Comparison of ENCODE assay signal across 17 mouse cellular contexts in the genomic region with DNA sequence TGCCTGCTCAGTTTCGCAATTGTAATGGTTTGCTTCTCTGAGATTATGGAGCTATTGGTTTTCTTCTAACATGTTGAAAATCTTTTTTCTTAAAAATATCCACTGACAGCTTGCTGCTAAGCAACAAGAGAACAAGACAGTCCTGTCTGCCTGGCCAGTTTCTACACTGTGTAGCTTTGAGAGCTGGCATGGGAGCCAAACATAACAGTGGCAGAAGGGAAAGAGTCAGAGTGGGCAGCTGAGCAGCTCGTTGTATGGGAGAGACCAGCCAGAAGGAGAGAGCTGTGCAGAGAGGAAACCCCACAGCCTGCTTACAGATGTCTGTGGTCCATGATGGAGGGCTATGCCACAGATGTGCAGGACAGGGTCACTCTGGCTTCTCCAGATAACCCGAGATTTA. TPM values are rescaled to one million over a fixed set of nuclear protein-coding genes. Genes with fewer than 3 reads are reported as not detected.
DNase-seq lines count a peak whose midpoint lies in the region; ATAC-seq and TF ChIP-seq lines count a peak whose summit lies in the region.
"Had no signal": no experiment of that assay in that cellular context is flagged by ENCODE, and none has a peak within 500 bp of the region (broad histone marks: within the 10 kb centered on the region; RNA-seq: fewer than 3 reads in every experiment).

No protein-coding gene starts in this region.

- no peak overlapping the region for H3K9ac ChIP-seq in hindbrain, postnatal 0 days (replicated peaks; ENCODE audit: low read length)
- H3K9ac ChIP-seq in hindbrain, embryonic 14.5 days = no peak overlapping the region
- H3K9ac ChIP-seq: heart, embryonic 13.5 days; liver, embryonic 14.5 days; neural tube, embryonic 12.5 days had no signal

- H3K4me2 ChIP-seq in hindbrain, postnatal 0 days (ENCODE audit: low read depth, low read length) = no peak overlapping the region
- no peak overlapping the region for H3K4me2 ChIP-seq in hindbrain, embryonic 14.5 days (replicated peaks)
- H3K4me2 ChIP-seq: heart, embryonic 13.5 days; neural tube, embryonic 12.5 days had no signal

- no peaks in the 10 kb centered on the region for H3K4me1 ChIP-seq in hindbrain, postnatal 0 days (ENCODE audit: insufficient read depth, low read length)
- no peaks in the 10 kb centered on the region for H3K4me1 ChIP-seq in hindbrain, embryonic 14.5 days (replicated peaks; ENCODE audit: control insufficient read depth, insufficient read depth, low read length)
- H3K4me1 ChIP-seq: heart, embryonic 13.5 days; hindbrain, embryonic 10.5 days; neural tube, embryonic 12.5 days had no signal

- no peak overlapping the region for H3K4me3 ChIP-seq in hindbrain, postnatal 0 days (ENCODE audit: low read length)
- no peak overlapping the region for H3K4me3 ChIP-seq in hindbrain, embryonic 14.5 days (replicated peaks; ENCODE audit: low read length)
- H3K4me3 ChIP-seq: heart, embryonic 13.5 days; hindbrain, embryonic 10.5 days; neural tube, embryonic 12.5 days had no signal

- 65% methylated on average over 3 of the region's 3 CpGs for WGBS in hindbrain, postnatal 0 days
- WGBS in hindbrain, embryonic 14.5 days = 77% methylated on average over 3 of the region's 3 CpGs

- peak; percentile 37 for DNase-seq in hindbrain, postnatal 0 days (ENCODE audit: low spot score)
- no peak for DNase-seq in hindbrain, embryonic 14.5 days (ENCODE audit: low spot score)
- peak; percentile 48 for DNase-seq in NIH3T3 (ENCODE audit: low read depth)
- DNase-seq in fat pad, adult 2 months (ENCODE audit: extremely low read depth, low read depth, low spot score) = peak; percentile 14
- DNase-seq in layer of hippocampus, postnatal 36 days = peak; percentile 31 to 34
- DNase-seq in urinary bladder, postnatal 14 days (ENCODE audit: low spot score) = no peak
- DNase-seq in gastrocnemius, adult 8-10 months (ENCODE audit: low spot score in 2 of 2) = no peak
- DNase-seq: gastrocnemius, postnatal 10 days; kidney, adult 2 months; lung, postnatal 36 days; midbrain, embryonic 14.5 days; thymus, postnatal 14 days had no signal

- no peak for TF ChIP-seq CTCF in hindbrain, postnatal 0 days (IDR thresholded peaks at IDR 0.05; ENCODE audit: low read depth)

- ATAC-seq in hindbrain, postnatal 0 days = peak; percentile 71; the same call in 1 of the 2 replicates
- ATAC-seq in hindbrain, embryonic 14.5 days (ENCODE audit: low FRiP score) = no peak
- ATAC-seq: CD4-positive, CD25-positive, alpha-beta regulatory T cell, adult 4 months had no signal

- H3K27me3 ChIP-seq in hindbrain, postnatal 0 days (ENCODE audit: insufficient read depth, low read length) = no peaks in the 10 kb centered on the region
- no peaks in the 10 kb centered on the region for H3K27me3 ChIP-seq in hindbrain, embryonic 14.5 days (ENCODE audit: control insufficient read depth, insufficient read depth, low read length)
- H3K27me3 ChIP-seq: heart, embryonic 13.5 days; neural tube, embryonic 12.5 days had no signal

- peak overlapping the region; percentile 20; the same call in 1 of the 2 replicates for H3K27ac ChIP-seq in hindbrain, postnatal 0 days
- no peak overlapping the region for H3K27ac ChIP-seq in hindbrain, embryonic 14.5 days
- H3K27ac ChIP-seq: heart, embryonic 13.5 days; hindbrain, embryonic 10.5 days; liver, embryonic 14.5 days; neural tube, embryonic 12.5 days had no signal

- no peaks in the 10 kb centered on the region for H3K36me3 ChIP-seq in hindbrain, postnatal 0 days (ENCODE audit: insufficient read depth, low read length)
- no peaks in the 10 kb centered on the region for H3K36me3 ChIP-seq in hindbrain, embryonic 14.5 days (replicated peaks; ENCODE audit: control insufficient read depth, insufficient read depth)
- H3K36me3 ChIP-seq: heart, embryonic 13.5 days had no signal

- H3K9me3 ChIP-seq in hindbrain, postnatal 0 days (ENCODE audit: low read length) = no peaks in the 10 kb centered on the region
- H3K9me3 ChIP-seq in hindbrain, embryonic 14.5 days (ENCODE audit: control insufficient read depth, low read length) = no peaks in the 10 kb centered on the region
- H3K9me3 ChIP-seq: heart, embryonic 13.5 days; neural tube, embryonic 12.5 days had no signal

RNA-seq across cellular contexts. Expression of a gene that starts 56.7 kb away (rescaled TPM):
- 8.2 and 12.4 TPM in 2 replicates for total RNA-seq in hindbrain, postnatal 0 days (2014; rRNA removed)
- polyA plus RNA-seq in hindbrain, postnatal 0 days (2015; fragmentation: Nextera tagmentation; extraction: Ambion mirVana) = 10.4 and 11.6 TPM in 2 replicates
- 5.7 and 5.8 TPM in 2 replicates for polyA plus RNA-seq in hindbrain, embryonic 14.5 days (2014; fragmentation: Nextera tagmentation; extraction: Ambion mirVana)
- 1 to 10 TPM; 6.9 to 7.3 TPM for total RNA-seq in layer of hippocampus, postnatal 36 days (2021)
- total RNA-seq in gastrocnemius, adult 8-10 months (2022) = under 1 TPM; 0.24 to 0.61 (median 0.37) TPM
- polyA plus RNA-seq: CD4-positive, CD25-positive, alpha-beta regulatory T cell, adult 4 months had no signal

Comparison
In these comparisons a context has a peak if more than half of its experiments do, and no peak if none do; other contexts are left out.
1. DNase-seq: peak in hindbrain, postnatal 0 days (single experiment), NIH3T3 (single experiment), fat pad, adult 2 months (single experiment) and layer of hippocampus, postnatal 36 days (2 of 2); none in hindbrain, embryonic 14.5 days (single experiment), urinary bladder, postnatal 14 days (single experiment) and gastrocnemius, adult 8-10 months (0 of 2).